Mouse (Mus musculus): ENCODE data around the gene Lingo1. TPM values are rescaled to one million over a fixed set of nuclear protein-coding genes. Genes with fewer than 3 reads are reported as not detected.

Gene Lingo1
- polyA plus RNA-seq, 1 experiment from 2014 or later: 93.4 TPM

- Histone ChIP-seq H3K9me3 (no peaks in the 10 kb centered on the region), H3K27me3 (no peaks in the 10 kb centered on the region), H3K4me1 (replicated peaks) (peaks cover 13% of the 10 kb centered on the region), H3K36me3 (no peaks in the 10 kb centered on the region), H3K9ac (no peak overlapping the region), H3K4me3 (no peak overlapping the region), H3K4me2 (no peak overlapping the region), H3K27ac (replicated peaks) (no peak overlapping the region)
- no peak for ATAC-seq (ENCODE audit: low FRiP score, low read depth)
- WGBS: 82% methylated on average over 1 of the region's 1 CpGs
These were observed 81.9 kb downstream of the Lingo1 start for GRCm38 (mm10) chr9:56714391-56714790.

GRCm38 (mm10) chr9:56712667-56713369, 83.5 kb downstream of the Lingo1 start:
- Histone ChIP-seq H3K27me3 (no peaks in the 10 kb centered on the region), H3K4me1 (replicated peaks) (peaks cover 17% of the 10 kb centered on the region), H3K9me3 (no peaks in the 10 kb centered on the region), H3K27ac (replicated peaks) (no peak overlapping the region), H3K4me2 (no peak overlapping the region), H3K9ac (no peak overlapping the region), H3K36me3 (no peaks in the 10 kb centered on the region), H3K4me3 (no peak overlapping the region)
- no peak for ATAC-seq (ENCODE audit: low FRiP score, low read depth)
- 80% methylated on average over 14 of the region's 14 CpGs for WGBS

- WGBS: 66% methylated on average over 6 of the region's 6 CpGs
- Histone ChIP-seq H3K4me2 (no peak overlapping the region), H3K27ac (replicated peaks) (no peak overlapping the region), H3K27me3 (no peaks in the 10 kb centered on the region), H3K9ac (no peak overlapping the region), H3K36me3 (no peaks in the 10 kb centered on the region), H3K9me3 (no peaks in the 10 kb centered on the region), H3K4me3 (no peak overlapping the region), H3K4me1 (replicated peaks) (peaks cover 31% of the 10 kb centered on the region)
- no peak for ATAC-seq (ENCODE audit: low FRiP score, low read depth)
These were observed 85.3 kb downstream of the Lingo1 start for GRCm38 (mm10) chr9:56710958-56711357.

GRCm38 (mm10) chr9:56706482-56707085, 89.7 kb downstream of the Lingo1 start:
- peaks cover 39% of the 10 kb centered on the region for H3K4me1 ChIP-seq (replicated peaks)
- H3K4me3 ChIP-seq: no peak overlapping the region
- ATAC-seq (ENCODE audit: low FRiP score, low read depth): peak; percentile 39; the same call in 1 of the 2 replicates
- no peak overlapping the region for H3K4me2 ChIP-seq
- H3K36me3 ChIP-seq: no peaks in the 10 kb centered on the region
- no peaks in the 10 kb centered on the region for H3K27me3 ChIP-seq
- 30% methylated on average over 15 of the region's 15 CpGs for WGBS
- no peak overlapping the region for H3K9ac ChIP-seq
- peak overlapping the region; percentile 54 for H3K27ac ChIP-seq (replicated peaks)
- H3K9me3 ChIP-seq: no peaks in the 10 kb centered on the region

- Histone ChIP-seq H3K27me3 (no peaks in the 10 kb centered on the region), H3K9ac (no peak overlapping the region), H3K27ac (replicated peaks) (no peak overlapping the region), H3K4me3 (no peak overlapping the region), H3K4me2 (no peak overlapping the region), H3K9me3 (no peaks in the 10 kb centered on the region), H3K4me1 (replicated peaks) (peaks cover 21% of the 10 kb centered on the region), H3K36me3 (no peaks in the 10 kb centered on the region)
- ATAC-seq (ENCODE audit: low FRiP score, low read depth): peak; percentile 60; the same call in 1 of the 2 replicates
- 62% methylated on average over 3 of the region's 3 CpGs for WGBS
These were observed 94.9 kb downstream of the Lingo1 start for GRCm38 (mm10) chr9:56701394-56701793.

GRCm38 (mm10) chr9:56700866-56701265, 95.4 kb downstream of the Lingo1 start:
- H3K36me3 ChIP-seq: no peaks in the 10 kb centered on the region
- no peaks in the 10 kb centered on the region for H3K9me3 ChIP-seq
- H3K27ac ChIP-seq (replicated peaks): no peak overlapping the region
- H3K27me3 ChIP-seq: no peaks in the 10 kb centered on the region
- 48% methylated on average over 8 of the region's 8 CpGs for WGBS
- ATAC-seq (ENCODE audit: low FRiP score, low read depth): 0 out of 2 replicates have a peak, but pooled peaks have one; percentile 10
- peaks cover 16% of the 10 kb centered on the region for H3K4me1 ChIP-seq (replicated peaks)
- H3K4me3 ChIP-seq: no peak overlapping the region
- no peak overlapping the region for H3K9ac ChIP-seq
- no peak overlapping the region for H3K4me2 ChIP-seq

GRCm38 (mm10) chr9:56698715-56699370, 97.4 kb downstream of the Lingo1 start:
- no peaks in the 10 kb centered on the region for H3K9me3 ChIP-seq
- H3K27ac ChIP-seq (replicated peaks): no peak overlapping the region
- H3K27me3 ChIP-seq: no peaks in the 10 kb centered on the region
- WGBS: 83% methylated on average over 7 of the region's 7 CpGs
- H3K36me3 ChIP-seq: no peaks in the 10 kb centered on the region
- peaks cover 14% of the 10 kb centered on the region for H3K4me1 ChIP-seq (replicated peaks)
- no peak for ATAC-seq (ENCODE audit: low FRiP score, low read depth)
- H3K9ac ChIP-seq: no peak overlapping the region
- no peak overlapping the region for H3K4me3 ChIP-seq
- H3K4me2 ChIP-seq: no peak overlapping the region

GRCm38 (mm10) chr9:56694079-56694478, 102.2 kb downstream of the Lingo1 start:
- H3K27ac ChIP-seq (replicated peaks): no peak overlapping the region
- WGBS: 88% methylated on average over 3 of the region's 3 CpGs
- H3K4me2 ChIP-seq: no peak overlapping the region
- peaks cover 18% of the 10 kb centered on the region; the same call in 1 of the 2 replicates for H3K4me1 ChIP-seq (replicated peaks)
- H3K4me3 ChIP-seq: no peak overlapping the region
- no peak for ATAC-seq (ENCODE audit: low FRiP score, low read depth)
- H3K27me3 ChIP-seq: no peaks in the 10 kb centered on the region
- no peaks in the 10 kb centered on the region for H3K9me3 ChIP-seq
- H3K9ac ChIP-seq: no peak overlapping the region
- H3K36me3 ChIP-seq: no peaks in the 10 kb centered on the region

- Histone ChIP-seq H3K36me3 (no peaks in the 10 kb centered on the region), H3K9me3 (no peaks in the 10 kb centered on the region), H3K27me3 (no peaks in the 10 kb centered on the region), H3K4me3 (no peak overlapping the region), H3K4me1 (replicated peaks) (peaks cover 33% of the 10 kb centered on the region), H3K27ac (replicated peaks) (no peak overlapping the region), H3K9ac (no peak overlapping the region), H3K4me2 (no peak overlapping the region)
- WGBS: 80% methylated on average over 3 of the region's 3 CpGs
- no peak for ATAC-seq (ENCODE audit: low FRiP score, low read depth)
These were observed 105.0 kb downstream of the Lingo1 start for GRCm38 (mm10) chr9:56691226-56691625.

- no peaks in the 10 kb centered on the region for H3K9me3 ChIP-seq
- H3K27ac ChIP-seq (replicated peaks): no peak overlapping the region
- no peak overlapping the region for H3K4me2 ChIP-seq
- 69% methylated on average over 1 of the region's 1 CpGs for WGBS
- ATAC-seq (ENCODE audit: low FRiP score, low read depth): 0 out of 2 replicates have a peak, but pooled peaks have one; percentile 17
- no peaks in the 10 kb centered on the region for H3K27me3 ChIP-seq
- no peak overlapping the region for H3K4me3 ChIP-seq
- H3K9ac ChIP-seq: no peak overlapping the region
- no peaks in the 10 kb centered on the region for H3K36me3 ChIP-seq
- peaks cover 36% of the 10 kb centered on the region for H3K4me1 ChIP-seq (replicated peaks)
These were observed 105.6 kb downstream of the Lingo1 start for GRCm38 (mm10) chr9:56690679-56691078.

- Histone ChIP-seq H3K9ac (no peak overlapping the region), H3K27ac (replicated peaks) (no peak overlapping the region)
These were observed 108.8 kb downstream of the Lingo1 start for GRCm38 (mm10) chr9:56687490-56687889.

GRCm38 (mm10) chr9:56687145-56687477, 109.2 kb downstream of the Lingo1 start:
- Histone ChIP-seq H3K9ac (no peak overlapping the region), H3K27me3 (no peaks in the 10 kb centered on the region), H3K4me3 (no peak overlapping the region), H3K9me3 (no peaks in the 10 kb centered on the region), H3K4me2 (no peak overlapping the region), H3K36me3 (no peaks in the 10 kb centered on the region), H3K27ac (replicated peaks) (peak overlapping the region; percentile 48), H3K4me1 (replicated peaks) (peaks cover 53% of the 10 kb centered on the region)
- peak; percentile 35; the same call in 1 of the 2 replicates for ATAC-seq (ENCODE audit: low FRiP score, low read depth)
- WGBS: 60% methylated on average over 1 of the region's 1 CpGs

More at GRCm38 (mm10) chr9:56687490-56687889, 108.8 kb downstream of the Lingo1 start:
- ATAC-seq (ENCODE audit: low FRiP score, low read depth): no peak
- Histone ChIP-seq H3K27me3 (no peaks in the 10 kb centered on the region), H3K36me3 (no peaks in the 10 kb centered on the region), H3K9me3 (no peaks in the 10 kb centered on the region), H3K4me1 (replicated peaks) (peaks cover 50% of the 10 kb centered on the region), H3K4me2 (no peak overlapping the region), H3K4me3 (no peak overlapping the region)
- 78% methylated on average over 5 of the region's 5 CpGs for WGBS
